Mouse (Mus musculus) cerebellum, adult 2 months (tissue): Measurements from ENCODE around the gene Ahdc1.

Experiments used
- CTCF ChIP-seq: fragments of 200-500 bp; IDR thresholded peaks from 2 replicates; pipeline ENCODE4 v1.5.1; 2011; ENCODE audit warnings: low read depth, mild to moderate bottlenecking, control low read depth, low read length, moderate library complexity, borderline replicate concordance; ENCODE audit not compliant: insufficient read depth
- POLR2A ChIP-seq: fragments of 200-500 bp; IDR thresholded peaks from 2 replicates; pipeline ENCODE4 v1.6.1; 2011; ENCODE audit warnings: low read length, control low read depth, borderline replicate concordance; ENCODE audit not compliant: insufficient read depth

GRCm38 (mm10) chr4:132982999-132983398 is 28.1 kb upstream of the Ahdc1 start:
- TF ChIP-seq CTCF = no peak
- no peak for TF ChIP-seq POLR2A
